Mouse (Mus musculus): Measurements from ENCODE around the gene Cypt4. TPM values are rescaled to one million over a fixed set of nuclear protein-coding genes. Genes with fewer than 3 reads are reported as not detected.
"Not testable (repeated sequence)": the region's sequence is repeated elsewhere in the genome, so short reads cannot be mapped to it uniquely, and the experiment has no call there.

Gene Cypt4
- polyA plus RNA-seq (2016; fragmentation: Nextera tagmentation; extraction: Ambion mirVana): not detected in 2 replicates

- H3K27ac ChIP-seq: no peak within 1 kb of the TSS
- no peaks in the 10 kb centered on the region for H3K4me1 ChIP-seq
- no peaks in the 10 kb centered on the region for H3K27me3 ChIP-seq
- H3K4me2 ChIP-seq (replicated peaks): no peak within 1 kb of the TSS
- H3K4me3 ChIP-seq: no peak within 1 kb of the TSS
- 93% methylated on average over 5 of the region's 5 CpGs for WGBS
- H3K9me3 ChIP-seq (replicated peaks): no peaks in the 10 kb centered on the region
- no peaks in the 10 kb centered on the region for H3K36me3 ChIP-seq
- ATAC-seq (ENCODE audit: low FRiP score): no peak
- no peak within 1 kb of the TSS for H3K9ac ChIP-seq
These were observed at the start of gene Cypt4 for GRCm38 (mm10) chr9:24624896-24625295. Gene Cypt4, plus strand, starts transcription at chr9:24625196.

GRCm38 (mm10) chr9:24637341-24637740 is 12.3 kb downstream of the Cypt4 start:
- not testable (repeated sequence) for H3K9ac ChIP-seq; H3K4me2 ChIP-seq (replicated peaks); H3K9me3 ChIP-seq (replicated peaks); H3K4me1 ChIP-seq; H3K27ac ChIP-seq; ATAC-seq (ENCODE audit: low FRiP score); H3K36me3 ChIP-seq; H3K4me3 ChIP-seq; H3K27me3 ChIP-seq
- WGBS: 87% methylated on average over 2 of the region's 2 CpGs

Other genes starting within 250 kb of the Cypt4 start
- 16.3 and 17.0 TPM in 2 replicates for gene Dpy19l1, start 122.1 kb upstream of the Cypt4 start, polyA plus RNA-seq (2016; fragmentation: Nextera tagmentation; extraction: Ambion mirVana)
- 0.13 and 0.25 TPM in 2 replicates for gene Dpy19l2, start 71.1 kb downstream of the Cypt4 start, polyA plus RNA-seq (2016; fragmentation: Nextera tagmentation; extraction: Ambion mirVana)
- gene Tbx20, start 149.1 kb downstream of the Cypt4 start, polyA plus RNA-seq (2016; fragmentation: Nextera tagmentation; extraction: Ambion mirVana): 3.0 and 3.1 TPM in 2 replicates

Data from hindbrain, embryonic 12.5 days (tissue).